Mouse (Mus musculus) frontal cortex, adult 2 months (tissue): Measurements from ENCODE around the gene Lcn8. TPM values are rescaled to one million over a fixed set of nuclear protein-coding genes. Genes with fewer than 3 reads are reported as not detected.

Experiments
- DNase-seq, 2 experiments: peaks; one replicate each; pipeline ENCODE4 v3.0.0; 2022; ENCODE audit warnings: low spot score in 1 of 2; ENCODE audit errors: extremely low spot score in 1 of 2
- polyA plus RNA-seq: library from polyadenylated mRNA; depleted of rRNA; stranded (reverse); fragments of >200 nt; gene quantifications from 2 replicates; pipeline ENCODE4 v1.2.3, GENCODE M21; 2012; rRNA removed

Lcn8 gene
- polyA plus RNA-seq = not detected in 2 replicates

- no peak for DNase-seq
These were observed at the start of gene Lcn8 for GRCm38 (mm10) chr2:25652902-25653301. Lcn8 (plus strand) TSS chr2:25653120.

- peak; percentile 76 to 93 for DNase-seq
These were observed 44.9 kb upstream of the Lcn8 start, which contains the start of gene Rabl6 for GRCm38 (mm10) chr2:25607761-25608622. Rabl6 (minus strand) TSS chr2:25608521.

GRCm38 (mm10) chr2:25608671-25609070, 44.2 kb upstream of the Lcn8 start:
- no peak for DNase-seq

GRCm38 (mm10) chr2:25616398-25616797, 36.5 kb upstream of the Lcn8 start:
- no peak for DNase-seq

GRCm38 (mm10) chr2:25617578-25617977, 35.3 kb upstream of the Lcn8 start, which contains the start of gene Ccdc183:
Ccdc183 (minus strand) TSS chr2:25617678.
- DNase-seq = no peak

- DNase-seq = no peak
These were observed 32.5 kb upstream of the Lcn8 start for GRCm38 (mm10) chr2:25620386-25620785.

GRCm38 (mm10) chr2:25620852-25621228, 32.1 kb upstream of the Lcn8 start:
- DNase-seq = no peak

GRCm38 (mm10) chr2:25621229-25622200, 31.4 kb upstream of the Lcn8 start, which contains the start of gene Tmem141:
Tmem141 (minus strand) TSS chr2:25622005.
- DNase-seq = peak; percentile 77 to 92

- DNase-seq = no peak
These were observed 26.9 kb upstream of the Lcn8 start for GRCm38 (mm10) chr2:25625986-25626385.

GRCm38 (mm10) chr2:25627811-25628210, 25.1 kb upstream of the Lcn8 start, which contains the start of gene Fcna:
Fcna (minus strand) TSS chr2:25628030.
- no peak for DNase-seq

- DNase-seq = no peak
These were observed 24.2 kb upstream of the Lcn8 start for GRCm38 (mm10) chr2:25628738-25629137.

- DNase-seq = no peak
These were observed 19.3 kb upstream of the Lcn8 start for GRCm38 (mm10) chr2:25633616-25634015.

- DNase-seq = peak in 1 of 2 experiments; percentile 33
These were observed 18.9 kb upstream of the Lcn8 start for GRCm38 (mm10) chr2:25634046-25634445.

GRCm38 (mm10) chr2:25639890-25640289, 13.0 kb upstream of the Lcn8 start:
- DNase-seq = peak in 1 of 2 experiments; percentile 55

- no peak for DNase-seq
These were observed 1.6 kb downstream of the Lcn8 start for GRCm38 (mm10) chr2:25654502-25654901.

GRCm38 (mm10) chr2:25656691-25657090, 3.8 kb downstream of the Lcn8 start:
- DNase-seq = peak in 1 of 2 experiments; percentile 12

- no peak for DNase-seq
These were observed 4.3 kb downstream of the Lcn8 start for GRCm38 (mm10) chr2:25657246-25657645.

- no peak for DNase-seq
These were observed 4.7 kb downstream of the Lcn8 start, which contains the start of gene Lcn5 for GRCm38 (mm10) chr2:25657652-25658051. Lcn5 (plus strand) TSS chr2:25657952.

GRCm38 (mm10) chr2:25660279-25660678, 7.4 kb downstream of the Lcn8 start:
- DNase-seq = no peak

GRCm38 (mm10) chr2:25661245-25661970, 8.5 kb downstream of the Lcn8 start:
- DNase-seq = no peak
